Comparison of ENCODE assay signal across 26 mouse cellular contexts in genomic region chr19:59259633-59260032, GRCm38 (mm10). TPM values are rescaled to one million over a fixed set of nuclear protein-coding genes. Genes with fewer than 3 reads are reported as not detected.
"Had no signal": no experiment of that assay in that cellular context is flagged by ENCODE, and none has a peak within 500 bp of the region (broad histone marks: within the 10 kb centered on the region; RNA-seq: fewer than 3 reads in every experiment).

No protein-coding gene starts in this region.

- H3K9ac ChIP-seq: limb, embryonic 12.5 days; limb, embryonic 15.5 days; liver, embryonic 14.5 days; liver, postnatal 0 days; lung, embryonic 15.5 days; stomach, embryonic 15.5 days had no signal

- H3K36me3 ChIP-seq: limb, embryonic 12.5 days; limb, embryonic 15.5 days; lung, embryonic 15.5 days; midbrain, embryonic 12.5 days; stomach, embryonic 15.5 days had no signal

- DNase-seq: kidney, adult 18-20 months; kidney, adult 9 months; kidney, postnatal 14 days; kidney, postnatal 4 days; left cerebral cortex, postnatal 4 days; liver, postnatal 0 days; lung, postnatal 10 days; lung, postnatal 36 days; right cerebral cortex, postnatal 25 days; spleen, adult 18-20 months; thymus, postnatal 25 days had no signal

- ATAC-seq: liver, postnatal 0 days had no signal

- H3K9me3 ChIP-seq: limb, embryonic 12.5 days; limb, embryonic 15.5 days; lung, embryonic 15.5 days; midbrain, embryonic 12.5 days had no signal

- H3K4me3 ChIP-seq: lung, embryonic 15.5 days; stomach, embryonic 15.5 days had no signal

- H3K27ac ChIP-seq: limb, embryonic 12.5 days; limb, embryonic 15.5 days; liver, embryonic 14.5 days; lung, embryonic 15.5 days; midbrain, embryonic 12.5 days; stomach, embryonic 15.5 days had no signal

RNA-seq across cellular contexts. Expression of gene Kcnk18, which starts 40.6 kb away (rescaled TPM):
- total RNA-seq: layer of hippocampus, adult 18-20 months; layer of hippocampus, postnatal 14 days; left cerebral cortex, adult 8-10 months; left cerebral cortex, postnatal 14 days; left cerebral cortex, postnatal 4 days had no signal
- polyA plus RNA-seq: kidney, embryonic 16.5 days; limb, embryonic 12.5 days; limb, embryonic 15.5 days; liver, embryonic 11.5 days; liver, embryonic 14.5 days; liver, postnatal 0 days; lung, embryonic 15.5 days; midbrain, embryonic 12.5 days; neural tube, embryonic 11.5 days; neural tube, embryonic 14.5 days; stomach, embryonic 15.5 days; thymus, postnatal 0 days had no signal
